Mouse (Mus musculus): ENCODE data around the gene Lrrc7.

The Lrrc7 gene

DNA sequence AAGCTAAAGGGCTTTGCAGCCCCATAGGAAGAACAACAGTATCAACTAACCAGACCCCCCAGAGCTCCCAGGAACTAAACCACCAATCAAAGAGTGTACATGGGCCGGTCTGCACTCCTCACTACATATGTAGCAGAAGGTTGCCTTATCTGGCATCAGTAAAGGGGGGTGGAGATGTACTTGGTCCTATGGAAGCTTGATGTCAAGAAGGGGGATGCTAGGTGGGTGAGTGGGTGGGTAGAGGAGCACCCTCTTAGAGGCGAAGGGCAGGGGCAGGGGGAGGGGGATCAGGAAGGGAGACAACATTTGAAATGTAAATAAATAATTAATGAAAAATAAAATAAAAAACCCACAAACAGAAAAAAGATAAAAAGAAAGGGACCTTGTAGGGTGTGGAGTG, 496.8 kb downstream of the Lrrc7 start:
- DNase-seq, result no peak

- DNase-seq, result peak; percentile 5
Observed at GRCm38 (mm10) chr3:158061811-158062523, 500.1 kb downstream of the Lrrc7 start.

DNA sequence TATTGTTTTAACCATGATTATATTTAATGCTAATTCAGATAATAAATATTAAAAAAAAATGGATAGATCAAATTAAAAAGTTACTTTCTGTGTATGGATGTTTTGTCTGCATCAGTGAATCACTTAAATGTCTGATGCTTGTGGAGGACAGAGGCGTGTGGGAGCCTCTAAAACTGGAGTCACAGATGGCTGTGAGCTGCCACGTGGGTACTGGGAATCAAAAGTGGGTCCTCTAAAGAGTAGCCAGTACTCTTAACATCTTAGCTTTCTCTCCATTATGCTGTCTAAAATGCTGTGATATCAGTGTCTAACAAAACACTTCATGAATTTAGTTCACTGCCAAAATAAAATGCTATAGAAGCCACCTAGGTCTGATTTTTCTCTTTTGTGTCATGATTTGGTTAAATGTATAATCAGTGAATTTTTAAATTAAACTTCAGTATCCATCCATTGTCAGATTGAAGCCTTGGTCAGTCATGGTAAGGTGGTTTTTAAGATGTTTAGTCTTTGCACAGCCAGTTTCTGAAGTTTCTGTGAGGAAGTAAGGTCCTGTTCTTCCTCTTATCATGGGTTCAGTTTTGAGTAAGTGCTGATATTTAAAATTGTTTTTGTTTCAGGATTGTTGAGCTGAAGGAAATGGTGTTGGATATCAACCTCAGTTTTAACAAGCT, 501.3 kb downstream of the Lrrc7 start:
- no peak for DNase-seq

DNA sequence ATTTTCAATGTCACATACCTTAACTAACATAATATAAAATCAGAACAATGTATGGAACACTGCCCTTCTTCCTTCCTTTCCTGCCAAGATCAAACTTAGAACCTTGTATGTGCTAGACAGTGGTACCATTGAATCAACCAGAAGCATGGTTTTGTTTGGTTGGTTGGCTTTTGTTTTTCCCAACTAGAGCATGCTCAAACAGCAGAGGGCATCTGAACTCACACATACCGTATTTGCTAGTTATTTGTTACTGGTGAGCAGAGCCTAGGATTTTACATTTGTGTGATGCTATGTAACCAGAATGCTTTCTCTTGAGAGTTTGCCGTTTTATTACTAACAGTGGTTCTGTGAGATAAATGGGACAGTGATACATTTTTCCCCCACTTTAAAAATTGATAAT, 512.5 kb downstream of the Lrrc7 start:
- no peak for DNase-seq

DNA sequence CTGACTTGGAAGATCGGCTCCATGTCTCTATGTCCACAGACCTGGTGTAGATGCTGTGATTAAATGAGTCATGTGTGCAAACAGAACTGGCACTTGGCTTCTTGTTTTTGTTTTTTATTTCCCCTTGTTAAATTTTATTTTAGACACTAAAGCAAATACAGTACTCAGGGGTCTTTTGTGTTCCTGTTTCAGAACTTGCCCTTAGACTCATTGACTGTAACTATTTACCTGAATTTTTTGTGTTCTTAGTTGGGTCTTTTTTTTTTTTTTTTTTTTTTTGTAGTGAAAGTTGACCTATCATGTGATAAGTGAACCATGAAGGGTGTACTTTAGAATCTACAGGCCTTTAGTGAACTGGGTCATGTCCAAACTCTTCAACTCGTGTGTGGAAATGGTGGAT, 521.3 kb downstream of the Lrrc7 start:
- no peak for DNase-seq

DNA sequence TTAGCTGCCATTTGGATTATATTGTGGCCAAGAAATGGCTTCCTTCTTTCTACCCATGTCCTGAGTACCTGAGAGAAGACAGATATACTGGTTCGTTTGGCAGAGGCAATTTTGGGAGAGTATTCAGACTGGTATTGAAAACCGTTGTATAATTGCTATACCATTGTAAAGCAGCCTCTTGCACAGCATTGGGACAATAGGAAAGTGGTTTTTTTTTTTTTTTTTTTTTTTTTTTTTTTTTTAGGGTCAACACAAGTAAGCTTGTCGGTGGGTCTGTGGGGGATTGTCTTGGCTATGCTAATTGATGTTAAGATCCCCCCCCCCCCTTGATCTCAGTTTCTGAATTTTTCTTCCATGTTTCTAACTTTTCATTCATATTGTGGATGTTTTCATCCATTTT, 523.9 kb downstream of the Lrrc7 start:
- no peak for DNase-seq

DNA sequence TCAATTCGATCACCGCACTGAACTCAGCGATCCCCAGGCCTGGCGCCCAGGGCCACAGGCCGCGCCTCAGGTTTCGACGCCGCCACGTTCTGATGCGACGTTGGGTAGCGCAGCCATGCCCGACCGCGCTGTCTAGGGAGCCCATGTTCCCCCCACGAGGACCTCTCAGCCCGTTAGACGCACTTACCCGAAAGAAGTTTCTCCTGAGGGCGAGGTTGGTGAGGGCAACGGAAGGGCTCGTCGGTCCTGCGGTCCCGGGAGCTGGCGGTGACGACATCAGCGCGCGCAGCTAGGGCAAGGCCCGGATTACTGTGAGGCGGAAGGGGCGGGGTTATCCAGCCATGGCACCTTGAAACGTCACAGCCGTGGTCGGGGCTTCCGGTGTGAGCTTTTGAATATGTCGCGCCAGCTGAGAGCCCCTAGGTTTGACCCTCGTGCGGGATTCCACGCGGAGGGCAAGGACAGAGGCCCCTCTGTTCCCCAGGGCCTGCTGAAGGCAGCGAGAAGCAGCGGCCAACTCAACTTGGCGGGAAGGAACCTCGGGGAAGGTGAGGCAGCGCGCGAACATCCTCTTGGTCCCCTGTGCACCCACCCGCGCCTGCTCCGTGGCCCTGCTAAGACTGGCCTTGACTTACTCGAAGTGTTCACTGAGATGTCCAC, 525.6 kb downstream of the Lrrc7 start, which contains the start of the genes Srsf11 and Lrrc40:
Srsf11 (minus strand) TSS at position 311 of the 660 bp plus-strand sequence.
Lrrc40 (plus strand) TSS at position 334 of the 660 bp plus-strand sequence.
- DNase-seq, result peak; percentile 95

GRCm38 (mm10) chr3:158035866-158036265, 526.2 kb downstream of the Lrrc7 start:
- DNase-seq, result no peak
